Mouse (Mus musculus) urinary bladder, postnatal 10 days (tissue): ENCODE measurements around the gene Fam174a.

Experiments
- DNase-seq: peaks from one replicate; pipeline ENCODE4 v3.0.0; 2022; ENCODE audit warnings: low spot score

Gene Fam174a

DNA sequence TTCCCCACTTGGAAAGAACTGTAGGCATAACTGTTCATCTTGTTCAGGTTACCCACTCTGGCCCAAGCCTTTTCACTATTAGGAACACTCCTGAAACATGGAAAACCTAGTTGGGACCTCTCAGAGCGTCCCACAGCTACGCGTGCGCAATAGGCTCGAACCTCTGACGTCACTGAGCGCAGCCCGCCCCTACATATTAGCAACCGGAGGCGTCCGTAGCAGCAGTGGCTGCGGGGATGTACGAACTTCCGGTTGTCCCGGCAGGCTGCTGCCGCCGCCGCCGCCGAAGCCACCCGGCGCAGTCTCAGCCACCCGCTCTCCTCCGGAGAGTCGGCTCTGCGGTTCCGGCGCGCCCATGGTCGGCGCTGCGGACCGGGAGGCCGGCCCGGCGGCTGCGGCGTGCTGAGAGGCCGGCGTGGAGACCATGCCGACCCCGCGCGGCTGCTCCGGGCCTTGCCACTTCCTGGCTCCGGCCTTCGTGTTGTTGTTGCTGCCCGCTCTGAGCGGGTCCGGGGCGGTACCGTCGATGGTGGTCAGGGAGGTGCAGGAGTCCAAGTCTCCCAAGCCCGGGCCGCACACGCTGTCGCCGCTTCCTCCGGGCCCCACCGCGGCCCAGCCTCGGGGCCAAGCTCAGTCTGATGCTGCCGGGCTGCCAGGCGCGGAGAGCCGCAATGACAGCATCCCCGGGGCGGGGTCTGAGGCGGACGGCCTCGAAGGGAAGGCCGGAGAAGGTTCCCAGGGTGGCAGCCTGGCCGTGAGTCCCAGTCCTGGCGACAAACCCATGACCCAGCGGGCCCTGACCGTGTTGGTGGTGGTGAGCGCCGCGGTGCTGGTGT, at the start of gene Fam174a:
TSS of gene Fam174a (plus strand) at position 231 of the 836 bp plus-strand sequence.
- DNase-seq: peak; percentile 88

DNA sequence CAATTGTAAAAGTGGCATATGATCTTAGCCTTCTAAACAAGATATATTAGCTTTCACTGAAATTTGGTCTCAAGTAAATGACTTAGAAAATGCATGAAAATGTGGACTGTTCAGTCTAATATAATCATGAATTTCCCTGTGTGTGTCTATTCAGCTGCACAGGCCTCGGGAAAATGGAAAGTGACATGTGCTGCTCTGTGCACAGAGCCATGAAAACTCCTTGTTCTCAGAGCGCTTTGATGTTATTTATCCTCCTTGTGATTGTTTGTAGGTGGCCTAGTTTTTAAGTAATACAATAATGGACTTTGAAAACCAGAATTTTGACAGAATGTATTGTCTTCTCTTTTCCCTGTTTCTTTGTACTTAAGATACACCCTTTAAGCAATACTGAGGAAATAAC, 49.6 kb upstream of the Fam174a start:
- DNase-seq: no peak

DNA sequence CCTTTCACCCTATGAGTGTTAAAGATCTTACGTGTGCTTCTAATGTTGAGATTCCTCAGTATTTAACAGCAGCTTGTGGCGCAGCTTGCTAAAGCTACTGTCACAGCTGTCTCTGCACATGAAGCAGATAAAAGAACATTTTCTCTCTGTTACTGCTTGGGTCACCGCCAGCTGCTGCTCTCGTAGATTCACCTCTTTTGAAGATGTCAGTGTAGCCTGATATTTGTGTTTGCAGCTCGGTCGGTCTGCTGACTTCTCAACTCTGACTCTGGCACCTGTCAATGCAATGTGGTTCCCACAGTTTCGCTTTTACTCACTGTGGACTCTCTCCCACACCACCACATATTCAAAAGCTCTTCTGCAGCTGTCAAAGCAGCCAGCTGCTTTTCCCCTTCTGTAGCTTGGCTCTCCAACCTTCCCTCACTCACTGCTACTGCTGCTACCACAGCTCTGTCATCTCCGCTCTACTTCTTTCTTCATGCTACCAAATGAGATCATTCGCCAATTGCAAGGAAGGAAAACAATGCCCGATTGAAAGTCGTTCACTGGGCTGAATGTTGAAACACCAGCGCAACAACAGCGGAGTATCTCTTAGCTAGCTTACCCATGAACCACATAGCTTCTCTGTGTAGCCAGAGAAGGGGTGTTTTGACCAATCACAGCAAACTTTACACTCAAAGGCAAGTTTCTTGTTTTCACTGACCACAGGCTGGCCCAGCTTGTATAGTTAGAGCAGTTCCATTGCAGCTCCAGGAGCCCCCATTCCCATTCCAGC, 45.3 kb upstream of the Fam174a start:
- no peak for DNase-seq

DNA sequence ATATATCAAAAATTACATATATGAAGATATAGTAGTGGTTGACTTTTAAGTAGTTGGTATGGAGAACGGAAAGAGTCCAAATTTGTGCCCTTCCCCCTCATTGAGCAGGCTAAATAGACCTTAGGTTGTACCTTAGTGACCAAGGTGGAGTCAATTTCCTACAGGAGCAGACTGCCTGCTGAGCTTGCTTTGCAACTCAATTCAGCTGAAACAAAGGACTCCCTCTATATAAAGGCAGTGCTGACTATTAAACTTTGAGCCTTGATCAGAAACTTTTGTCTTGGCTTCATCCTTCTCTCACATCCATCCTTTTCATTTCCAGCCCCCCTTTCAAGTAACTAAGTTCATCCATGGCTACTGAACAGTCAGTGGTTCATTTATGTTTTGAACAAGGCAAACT, 40.1 kb upstream of the Fam174a start:
- DNase-seq: no peak

GRCm38 (mm10) chr1:95308324-95308723, 5.1 kb upstream of the Fam174a start:
- DNase-seq: no peak

GRCm38 (mm10) chr1:95314229-95314555, 769 bp downstream of the Fam174a start:
- DNase-seq: peak; percentile 11

GRCm38 (mm10) chr1:95315981-95316380, 2.6 kb downstream of the Fam174a start:
- no peak for DNase-seq

DNA sequence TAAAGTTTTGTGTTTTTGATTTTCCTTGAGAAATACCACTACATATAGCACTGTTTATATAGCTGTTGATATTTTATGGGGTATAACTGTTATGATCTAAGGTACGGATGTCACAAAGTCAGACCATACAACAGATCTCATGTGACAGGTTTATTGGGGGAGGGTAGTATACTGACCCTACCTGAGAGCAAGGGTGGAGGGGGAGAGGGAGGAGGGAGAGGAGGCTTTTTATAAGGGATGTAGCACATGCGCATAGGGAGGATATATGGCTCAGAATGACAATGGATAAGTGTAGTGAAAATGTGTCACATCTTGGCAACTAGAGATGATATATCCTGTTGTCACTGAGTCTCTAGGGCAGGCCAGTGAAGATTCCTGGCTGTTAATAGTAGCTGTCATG, 8.8 kb downstream of the Fam174a start:
- no peak for DNase-seq

DNA sequence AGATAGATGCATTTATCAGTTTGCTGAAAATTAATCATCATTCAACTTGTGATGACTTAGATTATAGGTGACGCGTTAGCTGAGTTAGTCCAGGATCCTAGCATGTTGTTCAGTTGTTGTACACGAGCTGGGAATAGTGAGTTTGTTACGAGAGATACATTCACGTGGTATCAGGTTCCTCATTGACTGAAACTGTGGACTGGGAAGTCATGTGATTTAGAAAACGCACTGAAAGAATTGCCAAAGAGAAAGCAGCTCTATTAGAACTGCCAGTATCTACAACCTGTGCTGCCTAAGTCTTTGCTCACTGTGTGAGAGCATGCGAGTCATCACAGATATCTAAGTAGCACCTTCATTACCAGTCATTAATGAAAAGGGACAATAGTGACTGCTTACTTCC, 9.6 kb downstream of the Fam174a start:
- DNase-seq: no peak

DNA sequence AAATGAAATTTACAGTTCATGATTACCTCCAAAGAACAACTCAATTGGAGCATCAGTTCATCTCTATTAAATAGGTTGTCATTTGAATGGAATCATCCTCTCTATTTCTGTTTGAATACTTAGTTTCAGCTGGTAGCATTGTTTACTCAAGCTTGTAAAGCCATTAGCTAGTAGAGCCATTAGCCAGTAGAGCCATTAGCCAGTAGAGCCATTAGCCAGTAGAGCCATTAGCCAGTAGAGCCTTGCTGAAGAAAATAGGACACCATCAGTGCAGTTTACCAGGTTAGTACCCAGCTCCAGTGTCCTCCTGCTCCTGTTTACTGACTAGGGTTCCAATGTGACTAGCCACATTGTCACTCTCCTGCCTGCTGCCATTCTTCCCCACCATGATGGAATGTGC, 13.4 kb downstream of the Fam174a start:
- no peak for DNase-seq

- DNase-seq: no peak
Measured at GRCm38 (mm10) chr1:95339618-95340017, 26.2 kb downstream of the Fam174a start.

DNA sequence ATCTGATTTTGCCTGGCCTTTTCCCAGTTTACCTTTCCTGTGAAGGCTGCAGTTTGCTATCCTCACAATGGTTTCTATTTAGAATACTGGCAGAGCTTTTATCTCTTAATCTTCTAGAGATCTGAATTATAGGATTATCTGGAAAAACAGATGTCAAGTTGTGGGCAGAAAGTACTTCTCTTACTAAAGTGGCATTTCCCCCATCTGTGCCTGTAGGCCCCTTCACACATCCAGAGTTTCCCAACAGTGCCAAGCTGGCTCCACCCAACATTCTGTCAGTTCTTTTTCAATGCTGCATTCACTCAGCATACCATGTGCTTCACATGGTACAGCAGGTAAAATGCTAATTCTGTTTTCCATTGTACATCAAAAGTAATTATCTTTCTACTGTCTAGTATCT, 28.8 kb downstream of the Fam174a start:
- DNase-seq: no peak

DNA sequence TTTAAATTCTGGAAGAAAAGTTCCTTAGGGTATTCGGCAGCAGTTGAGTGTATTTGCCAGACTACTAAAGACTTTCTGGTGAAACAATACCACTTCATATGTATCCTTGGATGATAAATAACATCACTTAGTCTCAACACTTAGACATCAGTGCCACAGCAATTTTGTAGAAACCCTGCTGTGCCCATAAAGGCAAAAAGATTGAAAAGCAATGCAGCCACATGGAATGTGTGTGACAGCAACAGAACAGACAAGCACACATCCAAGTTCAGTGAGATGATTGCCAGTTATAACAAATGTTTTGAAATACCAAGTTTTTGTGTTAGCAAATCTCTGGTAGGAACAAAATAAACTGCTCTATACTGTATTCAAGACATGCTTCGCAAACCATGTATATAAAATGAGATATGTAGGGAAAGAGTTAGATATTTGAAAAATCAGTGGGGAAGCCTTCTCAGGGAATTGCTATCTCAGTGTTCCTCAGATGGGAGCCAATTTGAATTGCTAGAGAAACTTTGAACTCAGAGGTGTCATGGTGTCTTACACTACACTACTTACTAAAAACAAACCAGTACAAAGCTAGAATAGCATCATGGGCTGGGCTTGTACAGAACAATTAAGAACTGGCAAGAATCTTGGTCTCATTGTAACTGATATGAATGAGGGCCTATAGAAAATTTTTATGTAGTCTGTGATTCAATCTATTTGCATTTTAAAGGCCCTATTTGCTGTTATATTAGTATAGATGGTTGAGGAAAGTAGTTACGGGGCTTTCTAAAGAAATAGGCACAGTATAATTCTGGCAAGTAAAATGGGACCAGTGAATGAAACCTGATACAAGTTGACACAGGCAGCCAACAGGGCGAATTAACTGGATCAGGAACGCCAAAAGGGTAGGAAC, 30.4 kb downstream of the Fam174a start:
- no peak for DNase-seq

DNA sequence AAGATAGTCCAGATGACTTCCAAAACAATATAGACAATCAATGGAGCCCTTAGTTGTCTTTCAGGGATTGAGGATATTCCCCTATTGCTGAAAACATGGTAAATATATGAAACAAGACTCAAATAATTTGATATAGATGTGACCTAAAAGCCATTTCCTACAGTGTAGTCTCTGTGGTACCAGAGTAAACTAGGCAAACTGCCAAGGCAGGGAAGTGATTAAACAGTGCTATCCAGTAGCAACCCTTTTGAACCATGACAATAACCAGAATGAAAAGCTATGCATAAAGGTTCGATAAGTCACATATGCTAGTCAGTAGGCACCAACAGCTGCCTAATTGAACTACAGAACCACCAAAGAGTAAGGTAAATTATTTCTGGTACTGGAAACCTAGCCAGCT, 40.7 kb downstream of the Fam174a start:
- DNase-seq: no peak

DNA sequence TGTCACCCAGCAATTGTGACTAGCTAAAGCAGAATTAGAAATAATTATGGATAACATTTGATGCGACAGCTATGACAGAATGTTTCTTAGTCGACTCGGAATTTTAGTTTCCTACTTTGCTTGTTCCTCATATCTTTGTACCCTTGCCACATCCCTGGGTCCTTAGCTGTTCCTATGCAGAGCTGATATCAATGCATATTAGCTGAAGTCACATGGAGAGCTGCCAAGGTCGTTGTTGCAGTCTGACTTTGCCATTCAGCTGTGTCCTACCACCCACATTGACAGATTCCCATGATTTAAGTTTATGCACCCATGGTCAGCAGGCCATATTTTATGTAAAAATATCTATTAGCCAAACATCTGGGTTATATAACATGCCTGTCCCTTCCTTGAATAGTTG, 43.5 kb downstream of the Fam174a start:
- DNase-seq: no peak

DNA sequence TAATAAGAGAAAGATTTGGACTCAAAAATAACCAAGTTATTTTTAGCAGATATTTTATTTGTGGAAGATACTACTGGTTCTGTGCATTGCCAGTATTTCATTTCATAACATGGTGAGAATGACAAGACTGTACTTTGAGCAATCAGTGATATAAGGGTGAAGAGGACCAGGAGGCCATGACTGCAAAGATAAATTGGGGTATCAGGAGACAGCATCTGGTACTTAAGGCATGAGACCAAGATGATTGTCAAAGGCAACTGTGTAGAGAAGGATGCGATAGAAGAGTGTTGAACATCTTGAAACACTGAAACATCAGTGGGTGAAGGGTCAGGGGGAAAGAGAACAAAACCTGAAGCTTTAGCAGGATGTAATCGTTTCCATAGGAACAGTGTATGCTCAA, 50.3 kb downstream of the Fam174a start:
- DNase-seq: no peak

GRCm38 (mm10) chr1:95366616-95367373, 53.4 kb downstream of the Fam174a start:
- no peak for DNase-seq

DNA sequence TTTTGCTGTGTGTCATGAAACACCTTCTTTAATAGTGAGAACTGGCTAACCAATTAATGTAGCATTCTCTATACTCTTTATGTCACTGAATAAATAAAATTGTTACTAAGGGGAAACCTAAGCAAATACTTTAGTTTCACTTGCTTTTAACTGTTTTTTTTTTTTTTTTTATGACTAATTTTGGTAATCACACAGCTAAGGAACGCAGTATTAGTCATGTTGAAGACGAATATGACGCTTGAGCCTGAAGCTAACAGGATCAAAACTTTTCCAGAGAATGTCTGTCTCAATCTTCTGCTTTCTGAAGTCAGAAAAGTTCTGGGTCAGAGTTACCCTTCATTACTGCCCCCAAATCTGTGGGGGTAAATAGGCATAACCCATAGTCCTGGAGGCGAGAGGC, 54.3 kb downstream of the Fam174a start:
- DNase-seq: no peak

DNA sequence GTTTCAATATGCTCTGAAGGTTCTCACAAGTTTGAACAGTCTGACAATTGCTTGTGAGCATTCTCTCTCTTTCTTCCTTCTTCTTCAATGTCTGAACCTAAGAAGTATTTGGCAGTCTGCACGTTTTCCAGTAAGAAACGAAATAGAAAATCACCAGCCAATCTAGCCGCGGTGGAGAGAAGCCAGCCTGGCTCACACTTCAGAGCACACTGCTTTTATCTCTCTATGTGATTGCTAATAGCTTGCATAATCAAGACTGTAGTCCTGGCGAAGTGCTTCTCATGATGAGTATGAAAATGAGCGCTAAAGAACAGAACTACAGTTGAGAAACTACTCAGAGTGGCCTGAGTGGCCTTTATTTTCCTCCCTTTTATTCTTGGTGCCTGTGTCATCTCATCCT, 62.0 kb downstream of the Fam174a start:
- DNase-seq: no peak

DNA sequence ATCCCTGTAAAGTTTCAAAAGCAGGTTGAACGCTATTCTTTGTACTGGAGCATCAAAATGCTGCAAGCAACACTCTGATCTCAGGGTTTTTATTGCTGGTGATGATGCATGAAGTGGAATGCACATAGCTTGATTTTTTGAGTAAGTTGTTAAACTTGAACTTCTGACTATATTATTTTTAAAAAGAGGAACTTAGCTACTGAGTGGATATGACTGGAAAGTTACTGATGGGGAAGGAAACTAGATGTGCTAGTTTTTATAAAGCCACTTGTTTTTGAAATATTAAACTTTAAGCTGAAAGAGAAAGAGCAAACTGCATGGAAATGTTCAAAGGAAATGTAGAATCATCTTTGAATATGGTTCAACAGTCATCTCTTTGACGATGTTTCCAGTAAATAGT, 67.6 kb downstream of the Fam174a start:
- no peak for DNase-seq
